Mouse (Mus musculus) heart, postnatal 0 days (tissue): ENCODE measurements at regions not wholly inside any gene's neighbourhood (a gene's known extent, or its start where the extent isn't known, plus 50 kb on each side); places are given as distances from the start of the nearest gene placed in this dataset.
A peak's percentile ranks its signal among the peaks of the same experiment; 100 is the strongest.

Experiments
- ATAC-seq: fragments of 200-750 bp; cut with Nextera tagmentation; 2 replicates; pipeline ENCODE4 v1.8.0; 2017; ENCODE audit warnings: low read depth, moderate number of reproducible peaks, moderate library complexity; ENCODE audit not compliant: insufficient read depth
- DNase-seq: peaks from one replicate; pipeline ENCODE4 v3.0.0-alpha.2; 2016; ENCODE audit warnings: low spot score
- H3K27ac ChIP-seq: fragments of 300-500 bp; sonication (generic); 2 replicates; pipeline ENCODE4 v1.5.1; 2014; ENCODE audit warnings: low read depth, mild to moderate bottlenecking
- H3K27me3 ChIP-seq: fragments of 300-500 bp; sonication (generic); 2 replicates; pipeline ENCODE4 v1.6.1; 2014; ENCODE audit warnings: low read length, mixed read lengths; ENCODE audit not compliant: control insufficient read depth, insufficient read depth
- H3K36me3 ChIP-seq: fragments of 300-500 bp; sonication (generic); replicated peaks from 2 replicates; pipeline ENCODE4 v1.6.1; 2014; ENCODE audit warnings: low read length, mixed read lengths; ENCODE audit not compliant: control insufficient read depth, insufficient read depth
- H3K4me1 ChIP-seq: fragments of 300-500 bp; sonication (generic); 2 replicates; pipeline ENCODE4 v1.6.1; 2014; ENCODE audit warnings: antibody characterized with exemption; ENCODE audit not compliant: control insufficient read depth, insufficient read depth
- H3K4me2 ChIP-seq: fragments of 300-500 bp; sonication (generic); 2 replicates; pipeline ENCODE4 v1.6.1; 2014; ENCODE audit warnings: low read depth, mild to moderate bottlenecking, low read length, moderate library complexity
- H3K4me3 ChIP-seq: fragments of 300-500 bp; sonication (generic); 2 replicates; pipeline ENCODE4 v1.5.1; 2014; ENCODE audit warnings: low read depth, low read length
- H3K9ac ChIP-seq: fragments of 300-500 bp; sonication (generic); replicated peaks from 2 replicates; pipeline ENCODE4 v1.6.1; 2014; ENCODE audit warnings: low read depth, low read length, mixed read lengths
- H3K9me3 ChIP-seq: fragments of 300-500 bp; sonication (generic); replicated peaks from 2 replicates; pipeline ENCODE4 v1.6.1; 2016; ENCODE audit warnings: low read length; ENCODE audit not compliant: control insufficient read depth
- CTCF ChIP-seq: IDR thresholded peaks from 2 replicates; pipeline ENCODE4 v1.5.1; 2016; ENCODE audit warnings: antibody characterized with exemption, control low read depth, low read depth
- EP300 ChIP-seq: IDR thresholded peaks from 2 replicates; pipeline ENCODE4 v1.6.1; 2016; ENCODE audit warnings: antibody characterized with exemption, low read depth
- WGBS: fragments of 180-500 bp; shearing (Covaris S2); extraction: QIAGEN DNeasy Blood & Tissue Kit; methylation state at CpG from one replicate; pipeline ENCODE4 v1.1.7; 2014; 5-methylcytosine and 5-hydroxymethylcytosine counted together

- TF ChIP-seq EP300, result no peak
- TF ChIP-seq CTCF, result no peak
- no peaks in the 10 kb centered on the region for H3K9me3 ChIP-seq
- H3K4me2 ChIP-seq, result no peak overlapping the region
- H3K36me3 ChIP-seq, result no peaks in the 10 kb centered on the region
- H3K4me1 ChIP-seq, result 0 out of 2 replicates have a peak, but pooled peaks cover 4% of the 10 kb centered on the region
- H3K27me3 ChIP-seq, result no peaks in the 10 kb centered on the region
- DNase-seq (no peak), ATAC-seq (no peak)
- no peak overlapping the region for H3K4me3 ChIP-seq
- no peak overlapping the region for H3K27ac ChIP-seq
- WGBS, result 64% methylated on average over 4 of the region's 4 CpGs
- no peak overlapping the region for H3K9ac ChIP-seq
Measured at GRCm38 (mm10) chr14:72885824-72886223, 163.1 kb downstream of the Cysltr2 start.

DNA sequence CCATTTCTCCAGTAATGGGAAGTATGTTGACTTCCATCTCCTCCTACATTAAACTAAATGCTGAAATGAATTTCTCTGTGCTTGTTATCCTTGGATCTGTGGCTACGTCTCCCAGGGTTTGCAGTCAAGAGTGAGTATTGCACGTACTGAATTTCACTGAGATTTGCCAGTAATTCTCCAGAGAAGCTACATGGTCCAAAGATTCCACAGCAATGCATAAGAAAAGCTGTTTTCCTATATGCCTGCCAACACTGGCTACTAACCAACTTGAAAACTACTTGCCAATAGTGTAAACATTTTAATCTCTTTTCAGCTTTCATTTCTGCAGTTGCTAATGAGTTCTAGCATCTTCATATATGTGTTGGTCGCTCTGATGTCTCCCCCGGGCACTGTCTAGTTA is 164.4 kb downstream of the Cysltr2 start:
- H3K36me3 ChIP-seq, result no peaks in the 10 kb centered on the region
- H3K4me2 ChIP-seq, result no peak overlapping the region
- no peak for DNase-seq
- H3K9me3 ChIP-seq, result no peaks in the 10 kb centered on the region
- no peak for ATAC-seq
- 0 out of 2 replicates have a peak, but pooled peaks cover 4% of the 10 kb centered on the region for H3K4me1 ChIP-seq
- no peak overlapping the region for H3K4me3 ChIP-seq
- TF ChIP-seq EP300, result no peak
- TF ChIP-seq CTCF, result no peak
- no peaks in the 10 kb centered on the region for H3K27me3 ChIP-seq
- H3K9ac ChIP-seq, result no peak overlapping the region
- WGBS, result 73% methylated on average over 4 of the region's 4 CpGs
- H3K27ac ChIP-seq, result no peak overlapping the region

DNA sequence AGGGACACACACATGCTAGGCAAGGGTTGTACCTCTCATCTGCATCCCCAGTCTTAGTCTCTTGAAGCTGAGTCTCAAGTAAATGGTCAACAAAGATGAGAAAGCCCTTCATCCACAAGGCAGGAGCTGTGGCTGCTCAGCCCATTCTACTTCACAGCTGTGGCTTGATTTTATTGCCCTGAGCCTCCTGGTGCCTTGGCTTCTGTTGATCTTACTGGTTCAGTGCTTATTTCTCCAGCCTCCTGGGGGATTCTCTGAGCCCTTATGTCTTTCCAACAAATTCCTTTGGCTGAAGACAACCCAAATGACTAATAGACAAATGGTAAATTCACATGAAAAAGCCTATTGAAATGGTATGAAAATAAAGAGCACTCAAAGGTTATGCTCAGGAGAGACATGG is 167.3 kb upstream of the Fndc3a start:
- no peak overlapping the region for H3K27ac ChIP-seq
- TF ChIP-seq EP300 (no peak), CTCF (no peak)
- H3K36me3 ChIP-seq, result no peaks in the 10 kb centered on the region
- H3K9me3 ChIP-seq, result no peaks in the 10 kb centered on the region
- ATAC-seq, result no peak
- H3K4me3 ChIP-seq, result no peak overlapping the region
- H3K9ac ChIP-seq, result no peak overlapping the region
- no peaks in the 10 kb centered on the region for H3K27me3 ChIP-seq
- no peak overlapping the region for H3K4me2 ChIP-seq
- H3K4me1 ChIP-seq, result no peaks in the 10 kb centered on the region
- no peak for DNase-seq

GRCm38 (mm10) chr14:72873494-72873893 is 163.7 kb upstream of the Fndc3a start:
- 79% methylated on average over 3 of the region's 3 CpGs for WGBS
- no peak overlapping the region for H3K4me2 ChIP-seq
- no peaks in the 10 kb centered on the region for H3K4me1 ChIP-seq
- TF ChIP-seq EP300 (no peak), CTCF (no peak)
- ATAC-seq (no peak), DNase-seq (no peak)
- H3K4me3 ChIP-seq, result no peak overlapping the region
- H3K9me3 ChIP-seq, result no peaks in the 10 kb centered on the region
- no peak overlapping the region for H3K27ac ChIP-seq
- H3K9ac ChIP-seq, result no peak overlapping the region
- no peaks in the 10 kb centered on the region for H3K27me3 ChIP-seq
- H3K36me3 ChIP-seq, result no peaks in the 10 kb centered on the region

DNA sequence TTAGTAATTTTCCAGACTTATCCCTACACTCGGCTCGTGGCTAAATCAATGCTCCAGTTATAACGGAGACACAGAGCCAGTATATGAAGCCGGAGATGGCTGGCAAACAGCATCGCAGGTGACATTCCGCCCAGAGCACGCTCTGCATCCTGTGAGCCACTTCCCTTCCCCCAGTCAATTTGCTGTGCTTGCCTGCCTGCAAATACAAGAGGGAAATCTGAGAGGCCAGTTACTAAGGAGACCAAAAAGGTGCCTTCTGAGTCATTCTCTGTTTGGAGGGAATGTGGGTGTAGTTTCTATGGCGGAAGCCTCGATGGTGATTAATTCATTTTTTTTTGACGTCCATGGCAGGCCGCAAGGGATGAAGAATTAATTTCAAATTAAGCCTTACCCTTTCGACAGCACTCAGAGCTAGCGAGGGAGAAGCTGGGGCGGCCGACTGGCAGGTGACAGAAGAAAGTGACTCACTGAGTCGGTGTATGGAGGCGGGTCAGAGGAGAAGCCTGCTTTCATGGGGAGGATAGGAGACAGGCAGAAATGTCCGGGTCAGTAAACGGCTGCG is 159.5 kb upstream of the Fndc3a start:
- H3K4me1 ChIP-seq, result no peaks in the 10 kb centered on the region
- H3K36me3 ChIP-seq, result no peaks in the 10 kb centered on the region
- H3K4me3 ChIP-seq, result no peak overlapping the region
- peak overlapping the region; percentile 29 for H3K4me2 ChIP-seq
- ATAC-seq, result no peak
- no peak for DNase-seq
- WGBS, result 51% methylated on average over 20 of the region's 20 CpGs
- H3K27me3 ChIP-seq, result no peaks in the 10 kb centered on the region
- H3K9ac ChIP-seq, result no peak overlapping the region
- no peaks in the 10 kb centered on the region for H3K9me3 ChIP-seq
- TF ChIP-seq EP300 (no peak), CTCF (no peak)
- no peak overlapping the region for H3K27ac ChIP-seq

DNA sequence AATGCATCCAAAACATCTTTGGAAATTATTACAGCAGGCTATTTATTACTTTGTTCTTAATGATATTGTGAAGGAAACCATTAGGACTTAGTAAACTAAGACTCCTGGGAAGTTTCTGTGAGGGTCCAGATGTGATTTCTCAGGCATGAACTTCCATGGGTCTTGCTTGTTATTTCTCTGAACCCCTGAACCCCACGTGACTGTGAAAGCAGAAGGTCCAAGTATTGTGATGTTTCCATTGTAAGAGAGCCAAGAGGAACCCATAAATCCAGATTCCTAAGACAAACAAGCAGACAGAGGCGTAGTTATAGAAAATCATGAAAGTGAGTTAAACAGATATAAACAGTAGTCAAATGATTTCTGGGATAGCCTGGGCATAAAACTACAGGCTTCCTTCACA is 157.1 kb upstream of the Fndc3a start:
- Histone ChIP-seq H3K9me3 (no peaks in the 10 kb centered on the region), H3K36me3 (no peaks in the 10 kb centered on the region), H3K4me2 (no peak overlapping the region), H3K4me1 (no peaks in the 10 kb centered on the region), H3K27me3 (no peaks in the 10 kb centered on the region), H3K9ac (no peak overlapping the region), H3K27ac (no peak overlapping the region), H3K4me3 (no peak overlapping the region)
- TF ChIP-seq CTCF (no peak), EP300 (no peak)
- DNase-seq (no peak), ATAC-seq (no peak)
- WGBS, result 70% methylated on average over 2 of the region's 2 CpGs
